Mouse (Mus musculus) midbrain, embryonic 15.5 days (tissue): Measurements from ENCODE around the gene Gm11492. TPM values are rescaled to one million over a fixed set of nuclear protein-coding genes. Genes with fewer than 3 reads are reported as not detected.

Experiments
- ATAC-seq: fragments of 200-750 bp; cut with Nextera tagmentation; replicated peaks from 2 replicates; pipeline ENCODE4 v1.8.0; 2017; ENCODE audit warnings: moderate TSS enrichment
- H3K27ac ChIP-seq: fragments of 300-500 bp; sonication (generic); 2 replicates; pipeline ENCODE4 v1.5.1; 2015; ENCODE audit warnings: mild to moderate bottlenecking, inconsistent platforms
- H3K27me3 ChIP-seq: fragments of 300-500 bp; sonication (generic); replicated peaks from 2 replicates; pipeline ENCODE4 v1.6.1; 2015; ENCODE audit warnings: inconsistent platforms
- H3K36me3 ChIP-seq: fragments of 300-500 bp; sonication (generic); replicated peaks from 2 replicates; pipeline ENCODE4 v1.6.1; 2015; ENCODE audit warnings: inconsistent platforms
- H3K4me1 ChIP-seq: fragments of 300-500 bp; sonication (generic); 2 replicates; pipeline ENCODE4 v1.6.1; 2015; ENCODE audit warnings: inconsistent platforms
- H3K4me2 ChIP-seq: fragments of 300-500 bp; sonication (generic); 2 replicates; pipeline ENCODE4 v1.6.1; 2015; ENCODE audit warnings: inconsistent platforms, mild to moderate bottlenecking, moderate library complexity
- H3K4me3 ChIP-seq: fragments of 300-500 bp; sonication (generic); 2 replicates; pipeline ENCODE4 v1.5.1; 2015; ENCODE audit warnings: mild to moderate bottlenecking, inconsistent platforms
- H3K9ac ChIP-seq: fragments of 300-500 bp; sonication (generic); 2 replicates; pipeline ENCODE4 v1.6.1; 2015; ENCODE audit warnings: mild to moderate bottlenecking, inconsistent platforms
- H3K9me3 ChIP-seq: fragments of 300-500 bp; sonication (generic); 2 replicates; pipeline ENCODE4 v1.6.1; 2016; ENCODE audit warnings: inconsistent platforms
- WGBS: fragments of 180-500 bp; shearing (Covaris S2); methylation state at CpG from one replicate; pipeline ENCODE4 v1.1.7; 2015; ENCODE audit warnings: mixed read lengths; 5-methylcytosine and 5-hydroxymethylcytosine counted together
- polyA plus RNA-seq: library from polyadenylated mRNA; unstranded; fragments of >200 nt; fragmentation: Nextera tagmentation; extraction: Ambion mirVana; gene quantifications from 2 replicates; pipeline ENCODE4 v1.2.1, GENCODE M21; 2015

The Gm11492 gene
- polyA plus RNA-seq, 1 experiment from 2014 or later = not detected

GRCm38 (mm10) chr11:87615551-87615950 is 49.1 kb downstream of the Gm11492 start:
- Histone ChIP-seq H3K27ac (no peak overlapping the region), H3K4me1 (no peaks in the 10 kb centered on the region), H3K27me3 (no peaks in the 10 kb centered on the region), H3K36me3 (peaks cover 74% of the 10 kb centered on the region), H3K9me3 (no peaks in the 10 kb centered on the region), H3K4me3 (no peak overlapping the region), H3K4me2 (no peak overlapping the region), H3K9ac (no peak overlapping the region)
- WGBS = 95% methylated on average over 5 of the region's 5 CpGs
- ATAC-seq = no peak

- no peak for ATAC-seq
- Histone ChIP-seq H3K4me1 (no peaks in the 10 kb centered on the region), H3K27ac (no peak overlapping the region), H3K4me2 (no peak overlapping the region), H3K9ac (no peak overlapping the region), H3K4me3 (no peak overlapping the region), H3K27me3 (no peaks in the 10 kb centered on the region), H3K36me3 (peaks cover 70% of the 10 kb centered on the region), H3K9me3 (no peaks in the 10 kb centered on the region)
- WGBS = 99% methylated on average over 2 of the region's 2 CpGs
Observed at GRCm38 (mm10) chr11:87615952-87616351, 49.5 kb downstream of the Gm11492 start.

GRCm38 (mm10) chr11:87616790-87617474 is 50.5 kb downstream of the Gm11492 start, which contains the start of gene Hsf5:
Hsf5 (plus strand) TSS chr11:87617164.
- Histone ChIP-seq H3K4me1 (no peaks in the 10 kb centered on the region), H3K9ac (no peak within 1 kb of the TSS), H3K27me3 (no peaks in the 10 kb centered on the region), H3K4me3 (no peak within 1 kb of the TSS), H3K36me3 (peaks cover 60% of the 10 kb centered on the region), H3K4me2 (no peak within 1 kb of the TSS), H3K9me3 (no peaks in the 10 kb centered on the region), H3K27ac (no peak within 1 kb of the TSS)
- 90% methylated on average over 63 of the region's 69 CpGs for WGBS
- ATAC-seq = no peak

- ATAC-seq = no peak
- peaks cover 53% of the 10 kb centered on the region for H3K36me3 ChIP-seq
- no peak overlapping the region for H3K27ac ChIP-seq
- no peaks in the 10 kb centered on the region for H3K27me3 ChIP-seq
- no peak overlapping the region for H3K4me2 ChIP-seq
- H3K9ac ChIP-seq = no peak overlapping the region
- WGBS = 94% methylated on average over 32 of the region's 32 CpGs
- no peaks in the 10 kb centered on the region for H3K9me3 ChIP-seq
- no peak overlapping the region for H3K4me3 ChIP-seq
- no peaks in the 10 kb centered on the region for H3K4me1 ChIP-seq
Observed at GRCm38 (mm10) chr11:87617606-87618005, 51.2 kb downstream of the Gm11492 start.

Other genes starting within 250 kb of the Gm11492 start
- gene Ppm1e, start 207.6 kb upstream of the Gm11492 start, polyA plus RNA-seq = 27.5 and 27.7 TPM in 2 replicates
- 4.0 and 4.5 TPM in 2 replicates for gene Rad51c, start 161.7 kb upstream of the Gm11492 start, polyA plus RNA-seq
- 0.28 and 0.50 TPM in 2 replicates for gene Tex14, start 161.6 kb upstream of the Gm11492 start, polyA plus RNA-seq
- 28.2 and 28.4 TPM in 2 replicates for gene Sept4, start 2.2 kb downstream of the Gm11492 start, polyA plus RNA-seq
- 57.2 and 59.8 TPM in 2 replicates for gene Mtmr4, start 25.5 kb downstream of the Gm11492 start, polyA plus RNA-seq
- 0.37 and 0.61 TPM in 2 replicates for gene Hsf5, start 50.5 kb downstream of the Gm11492 start, polyA plus RNA-seq
- gene Rnf43, start 96.1 kb downstream of the Gm11492 start, polyA plus RNA-seq = 0.83 and 1.2 TPM in 2 replicates
- gene Supt4a, start 170.9 kb downstream of the Gm11492 start, polyA plus RNA-seq = 136 and 137 TPM in 2 replicates
- 65.8 and 72.5 TPM in 2 replicates for gene Tspoap1, start 193.9 kb downstream of the Gm11492 start, polyA plus RNA-seq
- 0.12 and 1.2 TPM in 2 replicates for gene Mpo, start 226.9 kb downstream of the Gm11492 start, polyA plus RNA-seq